Mouse (Mus musculus) liver, embryonic 12.5 days (tissue): ENCODE results near the gene 3110040N11Rik. TPM values are rescaled to one million over a fixed set of nuclear protein-coding genes. Genes with fewer than 3 reads are reported as not detected.
A peak's percentile ranks its signal among the peaks of the same experiment; 100 is the strongest.

Experiments
- ATAC-seq: fragments of 200-750 bp; cut with Nextera tagmentation; 2 replicates; pipeline ENCODE4 v1.8.0; 2017; ENCODE audit warnings: moderate number of reproducible peaks, mild to moderate bottlenecking, moderate library complexity
- H3K27ac ChIP-seq: fragments of 300-500 bp; sonication (generic); 2 replicates; pipeline ENCODE4 v1.5.1; 2016; ENCODE audit warnings: mild to moderate bottlenecking
- H3K27me3 ChIP-seq: fragments of 300-500 bp; sonication (generic); replicated peaks from 2 replicates; pipeline ENCODE4 v1.6.1; 2016; ENCODE audit warnings: mild to moderate bottlenecking, moderate library complexity
- H3K36me3 ChIP-seq: fragments of 300-500 bp; sonication (generic); 2 replicates; pipeline ENCODE4 v1.6.1; 2016; ENCODE audit warnings: mild to moderate bottlenecking, moderate library complexity
- H3K4me1 ChIP-seq: fragments of 300-500 bp; sonication (generic); 2 replicates; pipeline ENCODE4 v1.6.1; 2016
- H3K4me2 ChIP-seq: fragments of 300-500 bp; sonication (generic); 2 replicates; pipeline ENCODE4 v1.6.1; 2016; ENCODE audit warnings: mild to moderate bottlenecking, moderate library complexity
- H3K4me3 ChIP-seq: fragments of 300-500 bp; sonication (generic); 2 replicates; pipeline ENCODE4 v1.5.1; 2016; ENCODE audit warnings: mild to moderate bottlenecking, moderate library complexity
- H3K9ac ChIP-seq: fragments of 300-500 bp; sonication (generic); 2 replicates; pipeline ENCODE4 v1.6.1; 2016; ENCODE audit warnings: mild to moderate bottlenecking, moderate library complexity
- H3K9me3 ChIP-seq: fragments of 300-500 bp; sonication (generic); replicated peaks from 2 replicates; pipeline ENCODE4 v1.6.1; 2016; ENCODE audit warnings: mild to moderate bottlenecking, moderate library complexity
- WGBS: fragments of 180-500 bp; shearing (Covaris S2); methylation state at CpG from one replicate; pipeline ENCODE4 v1.1.7; 2016; ENCODE audit not compliant: insufficient replicate concordance; 5-methylcytosine and 5-hydroxymethylcytosine counted together
- polyA plus RNA-seq: library from polyadenylated mRNA; unstranded; fragments of >200 nt; fragmentation: Nextera tagmentation; extraction: Ambion mirVana; gene quantifications from 2 replicates; pipeline ENCODE4 v1.2.1, GENCODE M21; 2016

Gene 3110040N11Rik
- polyA plus RNA-seq, 1 experiment from 2014 or later = 29.5 TPM

DNA sequence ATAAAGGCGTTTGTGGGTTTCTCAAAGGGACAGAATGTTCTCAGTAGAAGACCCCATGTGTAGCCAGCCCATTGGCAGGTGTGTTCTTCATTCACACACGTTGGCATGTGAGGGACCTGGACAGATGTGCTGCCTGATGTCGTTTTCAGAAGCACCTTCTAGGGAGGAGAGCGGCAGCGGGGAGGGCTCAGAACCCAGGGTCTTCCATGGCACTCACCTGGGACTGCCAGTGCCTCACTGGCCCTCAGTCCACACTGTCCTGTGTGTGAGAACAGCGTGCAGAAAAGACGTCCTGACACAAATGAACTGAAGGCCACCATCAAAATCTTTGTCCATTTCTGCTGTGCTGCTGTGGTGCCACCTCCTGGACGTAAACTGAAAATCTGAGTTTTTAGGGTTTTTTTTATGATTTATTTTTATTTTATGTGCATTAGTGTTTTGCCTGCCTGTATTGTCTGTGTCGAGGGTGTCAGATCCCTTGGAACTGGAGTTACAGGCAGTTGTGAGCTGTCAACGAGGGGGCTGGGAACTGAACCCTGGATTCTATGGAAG is 11.5 kb downstream of the 3110040N11Rik start:
- Histone ChIP-seq H3K9me3 (peaks cover 8% of the 10 kb centered on the region; the same call in 1 of the 2 replicates), H3K36me3 (peaks cover 35% of the 10 kb centered on the region), H3K27me3 (no peaks in the 10 kb centered on the region), H3K4me3 (no peak overlapping the region), H3K4me2 (no peak overlapping the region), H3K27ac (no peak overlapping the region), H3K4me1 (no peaks in the 10 kb centered on the region), H3K9ac (no peak overlapping the region)
- no peak for ATAC-seq
- WGBS = 72% methylated on average over 10 of the region's 10 CpGs

DNA sequence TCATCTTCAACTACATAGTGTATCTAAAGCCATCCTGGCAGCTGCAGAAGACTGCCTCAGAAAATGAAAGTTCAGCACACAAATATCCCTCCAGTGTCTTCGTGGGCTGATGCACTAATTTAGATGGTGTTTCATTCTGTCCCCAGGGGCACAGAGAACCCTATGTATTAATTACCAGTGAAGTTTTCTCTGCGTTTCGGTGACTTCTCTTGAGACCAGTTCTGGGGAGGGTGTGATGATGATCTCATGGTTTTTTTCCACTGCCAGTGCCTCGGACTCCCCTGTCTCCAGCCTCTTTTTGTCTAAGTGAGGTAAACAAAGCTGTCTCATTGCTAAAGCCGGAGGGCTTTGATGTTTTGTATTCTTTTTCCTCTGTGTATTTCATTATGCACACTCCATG is 14.0 kb downstream of the 3110040N11Rik start:
- 78% methylated on average over 5 of the region's 5 CpGs for WGBS
- H3K4me2 ChIP-seq = no peak overlapping the region
- H3K4me1 ChIP-seq = no peaks in the 10 kb centered on the region
- H3K9me3 ChIP-seq = 0 out of 2 replicates have a peak, but pooled peaks cover 2% of the 10 kb centered on the region
- H3K27me3 ChIP-seq = no peaks in the 10 kb centered on the region
- H3K27ac ChIP-seq = no peak overlapping the region
- no peak overlapping the region for H3K9ac ChIP-seq
- H3K36me3 ChIP-seq = peaks cover 18% of the 10 kb centered on the region
- H3K4me3 ChIP-seq = no peak overlapping the region
- no peak for ATAC-seq

DNA sequence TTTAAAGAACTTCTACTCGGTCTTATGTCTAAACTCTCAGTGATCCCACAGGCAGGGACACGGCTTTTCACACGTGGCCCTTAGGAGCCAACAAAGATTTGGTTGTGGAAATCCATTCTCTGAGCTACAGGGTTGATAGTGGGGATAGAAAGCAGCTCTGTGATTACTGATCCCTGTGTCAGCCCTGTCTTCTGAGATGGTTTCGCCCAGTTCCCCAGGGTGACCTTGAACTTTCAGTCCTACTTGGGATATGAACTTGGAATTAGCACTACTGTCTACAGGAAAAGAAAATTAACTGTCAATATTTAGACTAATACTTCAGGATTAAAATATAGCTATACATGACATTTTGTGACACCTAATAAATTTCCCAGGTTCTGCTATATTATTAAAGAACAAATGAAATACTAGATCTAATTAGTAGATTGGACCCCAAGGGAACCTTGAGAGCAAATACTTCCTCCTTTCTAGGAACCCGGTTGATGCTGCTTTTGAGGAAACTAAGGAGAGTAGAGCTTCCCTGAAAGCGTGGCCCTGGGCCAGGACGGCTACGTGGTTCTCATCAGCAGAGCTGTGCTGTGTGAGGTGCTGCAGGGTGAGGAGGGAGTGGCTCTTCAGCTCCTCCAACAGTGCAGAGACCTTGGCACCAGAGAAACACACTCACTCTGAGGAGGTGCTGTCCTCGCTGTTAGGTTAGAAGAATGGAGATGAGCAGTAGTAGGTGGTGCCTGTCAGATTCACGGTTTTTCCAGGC is 16.3 kb downstream of the 3110040N11Rik start:
- no peak overlapping the region for H3K27ac ChIP-seq
- WGBS = 64% methylated on average over 10 of the region's 10 CpGs

DNA sequence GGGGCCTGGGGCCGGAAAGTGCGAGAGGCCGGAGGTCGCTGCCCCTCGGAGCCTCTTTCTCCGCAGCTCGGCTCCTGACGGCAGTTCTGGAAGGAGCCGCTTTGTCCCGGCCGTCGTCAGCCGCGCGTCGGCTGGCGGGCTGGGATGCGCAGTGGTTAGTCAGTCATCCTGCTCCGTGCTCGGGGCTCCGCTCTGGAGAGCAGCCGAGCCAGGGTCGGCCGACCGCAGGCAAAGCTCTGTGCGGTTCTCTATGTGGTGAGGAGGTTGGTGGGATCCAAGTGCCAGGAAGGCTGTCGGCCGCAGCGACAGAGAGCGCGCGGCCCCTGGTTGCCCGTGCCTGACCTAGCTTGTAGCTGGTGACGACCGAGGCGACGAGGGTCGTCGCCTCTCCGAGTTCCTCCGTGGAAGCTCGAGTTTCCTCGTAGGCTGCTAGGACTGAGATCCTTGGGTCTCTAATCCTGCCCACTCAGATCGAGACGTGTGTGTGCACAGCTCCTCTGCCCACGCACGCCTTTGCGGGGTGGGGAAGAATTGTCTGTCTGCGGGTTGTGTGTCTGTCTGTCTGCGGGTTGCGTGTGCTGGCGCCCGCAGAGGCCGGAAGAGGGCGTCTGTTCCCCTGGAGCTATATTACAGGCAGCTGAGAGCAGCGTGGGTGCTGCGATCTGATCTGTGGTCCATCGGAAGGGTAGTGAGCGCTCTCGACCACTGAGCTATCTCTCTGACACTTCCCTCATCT is 26.0 kb downstream of the 3110040N11Rik start:
- 1% methylated on average over 60 of the region's 60 CpGs for WGBS
- Histone ChIP-seq H3K4me1 (peaks cover 29% of the 10 kb centered on the region), H3K4me3 (peak overlapping the region; percentile 88), H3K9ac (peak overlapping the region; percentile 85), H3K4me2 (peak overlapping the region; percentile 84), H3K27me3 (no peaks in the 10 kb centered on the region), H3K27ac (peak overlapping the region; percentile 83), H3K9me3 (no peaks in the 10 kb centered on the region), H3K36me3 (peaks cover 3% of the 10 kb centered on the region; the same call in 1 of the 2 replicates)
- peak; percentile 65 for ATAC-seq

More for the DNA sequence above, 16.3 kb downstream of the 3110040N11Rik start:
- ATAC-seq = no peak
- Histone ChIP-seq H3K9me3 (no peaks in the 10 kb centered on the region), H3K9ac (no peak overlapping the region), H3K4me1 (no peaks in the 10 kb centered on the region), H3K4me3 (no peak overlapping the region), H3K27me3 (no peaks in the 10 kb centered on the region), H3K36me3 (peaks cover 5% of the 10 kb centered on the region), H3K4me2 (no peak overlapping the region)

DNA sequence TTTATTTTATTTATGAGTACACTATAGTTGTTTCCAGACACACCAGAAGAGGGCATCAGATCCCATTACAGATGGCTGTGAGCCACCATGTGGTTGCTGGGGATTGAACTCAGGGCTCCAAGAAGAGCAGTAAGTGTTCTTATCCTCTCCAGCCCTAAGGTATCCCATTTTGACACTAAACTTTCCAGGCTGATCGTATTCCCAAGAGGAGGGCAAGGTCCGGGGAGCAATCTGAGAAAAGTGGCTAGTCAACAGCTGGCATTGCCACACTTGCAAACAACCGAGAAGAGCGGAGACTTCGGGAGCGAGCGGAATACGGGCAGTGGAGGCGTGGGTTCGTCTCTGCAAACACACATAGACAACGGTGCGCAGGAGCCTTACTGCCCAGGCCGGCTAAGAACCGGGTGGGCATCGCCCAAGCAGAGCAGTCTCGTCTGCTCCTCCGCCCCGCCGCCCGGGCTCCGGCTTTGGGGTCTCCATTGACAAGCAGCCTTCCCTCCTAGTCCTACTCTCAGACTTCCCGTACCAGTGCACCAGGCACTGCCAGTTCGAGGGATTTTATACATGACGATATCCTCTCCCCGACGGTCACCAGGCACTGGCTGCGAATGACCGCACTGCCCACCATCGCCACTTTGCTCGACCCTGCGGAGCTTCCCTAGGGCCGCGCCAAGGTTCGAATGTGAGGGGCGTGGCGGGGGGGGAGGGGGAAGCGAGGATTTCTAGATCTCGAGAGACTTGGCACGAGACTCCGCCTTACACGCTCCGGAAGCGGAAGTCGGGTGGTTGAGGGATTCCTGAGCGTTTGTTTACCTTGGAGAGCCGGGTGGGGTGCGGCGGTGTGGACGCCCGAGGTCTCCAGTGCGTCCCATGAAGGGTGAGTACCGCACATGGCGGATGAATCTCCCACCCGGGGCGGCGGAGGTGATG is 26.8 kb downstream of the 3110040N11Rik start, which contains the start of gene Ramac:
Ramac (plus strand) TSS at position 746 of the 930 bp plus-strand sequence.
- Histone ChIP-seq H3K27ac (peak within 1 kb of the TSS; percentile 83), H3K27me3 (no peaks in the 10 kb centered on the region), H3K4me3 (peak within 1 kb of the TSS; percentile 88), H3K36me3 (no peaks in the 10 kb centered on the region), H3K9ac (peak within 1 kb of the TSS; percentile 85), H3K9me3 (no peaks in the 10 kb centered on the region), H3K4me2 (peak within 1 kb of the TSS; percentile 84), H3K4me1 (peaks cover 29% of the 10 kb centered on the region)
- under 1% methylated on average over 54 of the region's 56 CpGs for WGBS
- ATAC-seq = peak; percentile 92

DNA sequence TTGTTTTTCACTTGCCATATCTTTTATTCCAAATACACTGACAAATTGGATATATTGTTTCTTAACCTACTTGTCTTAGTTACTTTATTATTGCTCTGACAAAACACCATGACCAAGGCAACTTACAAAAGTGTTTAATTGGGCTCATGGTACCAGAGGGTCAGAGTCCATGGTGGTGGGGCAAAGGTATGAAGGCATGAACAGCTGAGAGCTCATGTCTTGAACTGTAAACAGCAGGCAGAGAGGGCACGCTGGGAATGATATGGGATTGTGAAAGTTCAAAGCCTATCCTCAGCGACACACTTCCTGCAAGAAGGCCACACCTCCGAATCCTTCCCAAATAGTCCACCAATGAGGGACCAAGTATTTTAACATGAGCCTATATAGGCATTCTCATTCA is 41.3 kb downstream of the 3110040N11Rik start:
- Histone ChIP-seq H3K4me1 (no peaks in the 10 kb centered on the region; the same call in 1 of the 2 replicates), H3K4me2 (no peak overlapping the region), H3K27me3 (no peaks in the 10 kb centered on the region), H3K9me3 (no peaks in the 10 kb centered on the region), H3K9ac (no peak overlapping the region), H3K4me3 (no peak overlapping the region), H3K36me3 (no peaks in the 10 kb centered on the region), H3K27ac (no peak overlapping the region)
- 73% methylated on average over 3 of the region's 3 CpGs for WGBS
- no peak for ATAC-seq

DNA sequence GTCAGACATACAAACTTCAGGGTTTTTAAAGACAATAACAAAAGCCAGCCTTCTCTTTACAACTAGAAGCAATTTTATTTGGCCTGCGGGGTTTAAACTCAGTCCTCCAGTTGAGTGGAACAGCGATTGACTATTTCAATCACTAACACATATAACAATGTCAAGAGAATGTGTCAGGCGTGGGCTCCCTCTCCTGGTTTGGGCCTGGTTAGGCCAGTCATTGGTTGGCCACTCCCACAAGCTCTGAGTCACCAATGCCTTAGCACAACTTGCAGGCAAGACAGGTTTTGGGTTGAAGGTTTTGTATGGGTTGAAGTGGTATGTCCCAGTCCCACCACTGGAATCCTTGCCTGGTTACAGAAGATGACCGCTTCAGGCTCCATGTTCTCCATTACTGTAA is 45.1 kb downstream of the 3110040N11Rik start:
- no peaks in the 10 kb centered on the region for H3K36me3 ChIP-seq
- peaks cover 6% of the 10 kb centered on the region for H3K4me1 ChIP-seq
- no peaks in the 10 kb centered on the region for H3K9me3 ChIP-seq
- 53% methylated on average over 4 of the region's 4 CpGs for WGBS
- no peak overlapping the region for H3K4me3 ChIP-seq
- H3K27ac ChIP-seq = no peak overlapping the region
- 0 out of 2 replicates have a peak, but pooled peaks have one; percentile 54 for ATAC-seq
- no peak overlapping the region for H3K4me2 ChIP-seq
- H3K9ac ChIP-seq = no peak overlapping the region
- H3K27me3 ChIP-seq = no peaks in the 10 kb centered on the region

DNA sequence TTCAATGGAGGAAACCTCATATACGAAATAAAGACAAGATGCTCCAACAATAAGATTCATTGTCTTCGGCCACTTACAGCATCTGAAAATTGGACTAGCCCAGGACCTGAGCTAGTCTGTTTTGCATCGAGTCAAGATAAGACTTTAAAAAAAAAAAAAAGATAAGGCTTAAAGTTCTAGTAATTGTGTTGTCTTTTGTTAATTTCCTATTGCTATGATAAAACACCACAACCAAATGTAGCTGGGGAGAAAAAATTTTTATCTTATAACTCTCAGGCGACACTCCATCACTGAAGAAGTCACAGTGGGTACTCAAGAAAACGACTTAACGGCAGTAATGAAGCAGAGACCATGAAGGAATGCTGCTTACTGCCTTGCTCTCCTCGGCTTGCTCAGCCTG is 49.3 kb downstream of the 3110040N11Rik start:
- Histone ChIP-seq H3K36me3 (no peaks in the 10 kb centered on the region), H3K4me2 (no peak overlapping the region), H3K4me3 (no peak overlapping the region), H3K27ac (no peak overlapping the region), H3K4me1 (peaks cover 12% of the 10 kb centered on the region), H3K27me3 (no peaks in the 10 kb centered on the region), H3K9me3 (no peaks in the 10 kb centered on the region), H3K9ac (no peak overlapping the region)
- ATAC-seq = no peak
- WGBS = 63% methylated on average over 7 of the region's 7 CpGs

DNA sequence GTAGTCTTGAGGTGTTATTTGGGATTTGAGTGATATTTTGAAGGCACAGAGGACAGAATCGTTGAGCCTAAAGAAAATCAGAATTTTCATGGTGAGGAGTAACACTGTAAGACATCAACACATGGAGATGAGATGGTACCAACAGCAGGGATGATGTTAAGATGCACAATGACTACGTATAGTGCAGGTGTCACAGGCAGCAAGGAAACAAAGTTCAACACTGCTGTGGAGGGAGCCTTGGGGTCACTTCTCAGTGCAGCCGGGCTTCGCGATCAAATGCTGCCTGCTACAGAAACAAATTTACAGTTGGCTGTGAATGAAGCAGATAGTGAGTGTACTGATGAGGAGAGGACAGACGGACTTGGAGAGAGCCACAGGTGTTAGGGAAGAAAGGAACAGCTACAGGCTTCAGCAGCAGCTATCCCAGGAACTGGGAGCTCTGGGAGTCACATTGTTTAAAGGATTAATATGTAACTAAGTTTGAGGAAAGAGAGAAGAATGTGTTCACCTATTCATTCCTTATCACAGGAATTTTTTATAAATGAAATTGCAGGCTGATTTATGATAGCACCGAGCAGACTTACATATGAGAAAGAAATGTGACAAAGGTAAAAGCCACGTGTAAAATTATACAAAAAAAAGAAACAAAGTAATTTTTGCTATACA is 50.4 kb downstream of the 3110040N11Rik start:
- WGBS = 64% methylated on average over 8 of the region's 8 CpGs
- Histone ChIP-seq H3K36me3 (no peaks in the 10 kb centered on the region), H3K4me1 (peaks cover 12% of the 10 kb centered on the region; the same call in 1 of the 2 replicates), H3K27me3 (no peaks in the 10 kb centered on the region), H3K9ac (no peak overlapping the region), H3K9me3 (no peaks in the 10 kb centered on the region), H3K27ac (no peak overlapping the region), H3K4me2 (no peak overlapping the region), H3K4me3 (no peak overlapping the region)
- no peak for ATAC-seq

DNA sequence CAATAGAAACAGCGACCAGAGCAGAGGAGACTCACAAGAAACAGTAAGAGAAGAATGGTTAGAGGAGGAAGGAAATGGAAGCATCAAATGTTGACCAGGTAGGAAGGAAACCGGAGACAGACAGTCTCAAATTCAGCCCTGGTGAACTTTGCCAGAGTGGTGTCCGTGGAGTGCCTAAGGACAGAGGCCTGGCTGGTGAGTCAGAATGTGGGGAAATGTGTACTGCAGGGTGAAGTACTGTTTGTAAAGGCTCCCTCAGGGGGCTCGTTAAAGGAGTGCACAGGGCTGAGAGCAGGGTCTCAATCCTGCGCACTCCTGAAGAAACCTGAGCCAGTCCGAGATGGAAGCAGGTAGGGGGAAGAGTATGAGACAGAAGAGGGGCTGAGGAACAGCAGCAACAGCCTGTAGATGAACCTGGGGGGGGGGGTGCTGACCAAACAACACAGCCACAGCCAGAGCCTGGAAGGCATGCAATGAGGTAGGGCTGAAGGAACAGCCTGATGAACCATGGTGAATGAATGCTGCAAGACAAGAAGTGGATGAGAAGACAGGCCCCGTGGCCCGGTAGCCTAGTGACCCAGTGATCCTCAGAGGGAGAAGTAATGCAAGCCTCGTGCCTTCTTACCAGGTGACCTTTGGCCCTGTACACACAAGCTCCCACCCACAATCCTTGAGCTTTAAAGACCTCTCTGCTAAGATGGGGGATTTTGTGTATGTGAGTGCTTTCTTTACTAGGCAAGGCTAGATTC is 53.8 kb downstream of the 3110040N11Rik start:
- H3K27ac ChIP-seq = no peak overlapping the region
- ATAC-seq = no peak
- H3K4me2 ChIP-seq = no peak overlapping the region
- H3K27me3 ChIP-seq = no peaks in the 10 kb centered on the region
- 58% methylated on average over 9 of the region's 9 CpGs for WGBS
- H3K9me3 ChIP-seq = no peaks in the 10 kb centered on the region
- no peak overlapping the region for H3K9ac ChIP-seq
- H3K36me3 ChIP-seq = no peaks in the 10 kb centered on the region
- H3K4me3 ChIP-seq = no peak overlapping the region
- peaks cover 13% of the 10 kb centered on the region for H3K4me1 ChIP-seq
